Mouse (Mus musculus) stomach, postnatal 0 days (tissue): ENCODE results near the gene Pafah1b2.

ENCODE experiments used
- CTCF ChIP-seq: IDR thresholded peaks from 2 replicates; pipeline ENCODE4 v1.5.1; 2016; ENCODE audit warnings: antibody characterized with exemption, low read depth, mild to moderate bottlenecking, moderate library complexity
- EP300 ChIP-seq: optimal IDR thresholded peaks from 2 replicates; pipeline ENCODE3; 2016; ENCODE audit warnings: antibody characterized with exemption

DNA sequence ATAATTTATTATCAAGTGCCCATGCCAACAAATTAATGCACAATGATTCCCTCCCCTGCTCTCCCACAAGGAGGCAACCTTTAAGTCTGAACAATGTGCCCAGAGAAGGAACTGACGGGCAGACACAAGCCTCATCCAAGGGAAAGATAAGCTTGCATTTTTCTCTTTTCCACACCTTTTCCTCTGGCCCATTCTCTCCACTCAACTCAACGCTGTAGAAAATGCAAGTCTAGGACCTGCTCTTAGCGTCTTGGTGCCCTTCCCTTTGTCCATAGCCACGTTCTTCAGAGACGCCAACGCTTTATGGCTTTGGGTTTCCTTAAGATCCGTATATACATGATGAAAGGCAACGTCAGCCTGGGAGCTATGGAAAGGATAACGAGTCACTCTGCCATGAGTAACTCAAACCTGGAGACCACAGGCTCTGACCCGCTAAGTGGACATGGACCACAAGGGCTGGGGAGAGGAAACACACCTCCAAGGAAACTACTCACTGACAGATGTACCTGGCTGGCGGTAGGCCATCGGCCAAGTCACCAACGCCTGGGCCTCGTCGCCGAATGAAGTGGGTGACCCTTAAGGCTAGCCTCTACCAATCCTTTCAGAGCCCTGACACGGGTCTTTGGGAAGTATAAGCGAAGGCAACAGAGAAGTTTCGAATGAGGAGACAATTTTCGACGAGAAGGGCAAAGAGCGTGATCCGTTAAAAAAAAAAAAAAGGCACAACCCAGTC is 28.6 kb downstream of the Pafah1b2 start:
- TF ChIP-seq EP300, result no peak
- peak; percentile 57 for TF ChIP-seq CTCF
